ENCODE assay signal across 9 mouse cellular contexts in genomic region chr4:147809966-147810304, GRCm38 (mm10). TPM values are rescaled to one million over a fixed set of nuclear protein-coding genes. Genes with fewer than 3 reads are reported as not detected.
DNase-seq lines count a peak whose midpoint lies in the region; ATAC-seq and TF ChIP-seq lines count a peak whose summit lies in the region.
"Not testable (repeated sequence)": the region's sequence is repeated elsewhere in the genome, so short reads cannot be mapped to it uniquely, and the experiment has no call there.
"Had no signal": no experiment of that assay in that cellular context is flagged by ENCODE, and none has a peak within 500 bp of the region (broad histone marks: within the 10 kb centered on the region; RNA-seq: fewer than 3 reads in every experiment).

No protein-coding gene starts in this region.

- not testable (repeated sequence) for H3K79me2 ChIP-seq in heart, adult 2 months (replicated peaks; ENCODE audit: control insufficient read depth, insufficient read depth, low read length)

- H3K27me3 ChIP-seq in E14TG2a.4 (ENCODE audit: insufficient read depth, low read length); embryonic facial prominence, embryonic 15.5 days; heart, adult 2 months (ENCODE audit: control insufficient read depth, insufficient read depth, low read length); hindbrain, embryonic 13.5 days; kidney, embryonic 15.5 days; liver, embryonic 12.5 days (replicated peaks); neural tube, embryonic 13.5 days: not testable (repeated sequence)

- H3K4me2 ChIP-seq in embryonic facial prominence, embryonic 15.5 days (replicated peaks) = peak overlapping the region; percentile 67
- peak overlapping the region; percentile 65 for H3K4me2 ChIP-seq in hindbrain, embryonic 13.5 days
- peak overlapping the region; percentile 75 for H3K4me2 ChIP-seq in kidney, embryonic 15.5 days
- peak overlapping the region; percentile 87 for H3K4me2 ChIP-seq in liver, embryonic 12.5 days
- H3K4me2 ChIP-seq in neural tube, embryonic 13.5 days = peak overlapping the region; percentile 67

- intact Hi-C loops in heart, adult 2 months (cut with DNase I) = loop anchor here (5.0 to 10.0 kb wide), 3 partner anchors 37 to 245 kb away; partner anchors contain the start of gene Zfp933

- TF ChIP-seq CTCF in E14TG2a.4 (conservative IDR thresholded peaks at IDR 0.05; ENCODE audit: low read length); heart, adult 2 months (IDR thresholded peaks at IDR 0.05): not testable (repeated sequence)

- not testable (repeated sequence) for TF ChIP-seq EP300 in heart, adult 2 months (IDR thresholded peaks at IDR 0.05; ENCODE audit: insufficient read depth, low read depth, low read length)

- H3K9me3 ChIP-seq in E14TG2a.4 (ENCODE audit: low read length) = peaks cover 41% of the 10 kb centered on the region
- not testable (repeated sequence) for H3K9me3 ChIP-seq in embryonic facial prominence, embryonic 15.5 days (replicated peaks); hindbrain, embryonic 13.5 days; kidney, embryonic 15.5 days (replicated peaks); liver, embryonic 12.5 days (replicated peaks); neural tube, embryonic 13.5 days

- WGBS in embryonic facial prominence, embryonic 15.5 days = 45% methylated on average over 2 of the region's 2 CpGs
- WGBS in heart, adult 2 months = 33% methylated on average over 2 of the region's 2 CpGs
- WGBS in hindbrain, embryonic 13.5 days = 47% methylated on average over 2 of the region's 2 CpGs
- WGBS in kidney, embryonic 15.5 days = 47% methylated on average over 2 of the region's 2 CpGs
- 39% methylated on average over 2 of the region's 2 CpGs for WGBS in liver, embryonic 12.5 days (ENCODE audit: insufficient replicate concordance)
- WGBS in neural tube, embryonic 13.5 days = 45% methylated on average over 2 of the region's 2 CpGs

- not testable (repeated sequence) for H3K9ac ChIP-seq in embryonic facial prominence, embryonic 15.5 days; heart, adult 2 months (ENCODE audit: low read depth, low read length); hindbrain, embryonic 13.5 days; kidney, embryonic 15.5 days; liver, embryonic 12.5 days; neural tube, embryonic 13.5 days

- not testable (repeated sequence) for ATAC-seq in embryonic facial prominence, embryonic 15.5 days (ENCODE audit: insufficient number of reproducible peaks, low FRiP score, low TSS enrichment, low read depth); hindbrain, embryonic 13.5 days (ENCODE audit: low FRiP score); liver, embryonic 12.5 days; neural tube, embryonic 13.5 days (ENCODE audit: low read depth)
- ATAC-seq in kidney, embryonic 15.5 days (replicated peaks; ENCODE audit: low FRiP score) = peak; percentile 12; the same call in 1 of the 2 replicates
- ATAC-seq in megakaryocyte progenitor cell, adult 5-6 weeks (replicated peaks; ENCODE audit: poor library complexity) = 0 out of 2 replicates have a peak, but pooled peaks have one; percentile 6

- not testable (repeated sequence) for H3K27ac ChIP-seq in embryonic facial prominence, embryonic 15.5 days (replicated peaks); hindbrain, embryonic 13.5 days; liver, embryonic 12.5 days; neural tube, embryonic 13.5 days (replicated peaks)
- H3K27ac ChIP-seq in heart, adult 2 months = peak overlapping the region; percentile 18; the same call in 1 of the 2 replicates
- H3K27ac ChIP-seq in kidney, embryonic 15.5 days = peak overlapping the region; percentile 70

- H3K4me1 ChIP-seq in E14TG2a.4 (replicated peaks; ENCODE audit: low read depth, low read length); embryonic facial prominence, embryonic 15.5 days; heart, adult 2 months (ENCODE audit: control insufficient read depth, insufficient read depth, low read length); hindbrain, embryonic 13.5 days (replicated peaks); kidney, embryonic 15.5 days; neural tube, embryonic 13.5 days (replicated peaks): not testable (repeated sequence)
- H3K4me1 ChIP-seq in liver, embryonic 12.5 days = peaks cover 27% of the 10 kb centered on the region

- TF ChIP-seq POLR2A in heart, adult 2 months (IDR thresholded peaks at IDR 0.05; ENCODE audit: insufficient read depth, low read depth, low read length) = 0 out of 2 replicates have a peak, but pooled peaks have one; percentile 2

- not testable (repeated sequence) for H3K36me3 ChIP-seq in E14TG2a.4 (ENCODE audit: insufficient read depth, low read length); embryonic facial prominence, embryonic 15.5 days; heart, adult 2 months (ENCODE audit: control insufficient read depth, insufficient read depth, low read length); hindbrain, embryonic 13.5 days; kidney, embryonic 15.5 days; neural tube, embryonic 13.5 days
- H3K36me3 ChIP-seq in liver, embryonic 12.5 days = peaks cover 14% of the 10 kb centered on the region

- DNase-seq in heart, adult 2 months = not testable (repeated sequence)

- H3K4me3 ChIP-seq in E14TG2a.4 (replicated peaks; ENCODE audit: low read length) = peak overlapping the region; percentile 75; the same call in 1 of the 2 replicates
- H3K4me3 ChIP-seq in embryonic facial prominence, embryonic 15.5 days (replicated peaks) = peak overlapping the region; percentile 49
- peak overlapping the region; percentile 32 for H3K4me3 ChIP-seq in heart, adult 2 months
- H3K4me3 ChIP-seq in hindbrain, embryonic 13.5 days = peak overlapping the region; percentile 45
- H3K4me3 ChIP-seq in kidney, embryonic 15.5 days (replicated peaks) = peak overlapping the region; percentile 54
- H3K4me3 ChIP-seq in liver, embryonic 12.5 days = peak overlapping the region; percentile 69
- H3K4me3 ChIP-seq in neural tube, embryonic 13.5 days = peak overlapping the region; percentile 42

RNA-seq across cellular contexts. Expression of gene Zfp984, which starts 0.3 kb away (rescaled TPM):
- polyA plus RNA-seq in embryonic facial prominence, embryonic 15.5 days (2015; fragmentation: Nextera tagmentation; extraction: Ambion mirVana) = 5.8 and 5.9 TPM in 2 replicates
- total RNA-seq in heart, adult 2 months (2021) = 1 to 10 TPM; 2.5 to 2.6 TPM
- polyA plus RNA-seq in heart, adult 2 months (2012; rRNA removed) = 0.31 and 1.5 TPM in 2 replicates
- polyA plus RNA-seq in hindbrain, embryonic 13.5 days (2015; fragmentation: Nextera tagmentation; extraction: Ambion mirVana) = 4.1 and 4.8 TPM in 2 replicates
- 8.3 and 9.1 TPM in 2 replicates for polyA plus RNA-seq in kidney, embryonic 15.5 days (2015; fragmentation: Nextera tagmentation; extraction: Ambion mirVana)
- polyA plus RNA-seq in liver, embryonic 12.5 days (2016; fragmentation: Nextera tagmentation; extraction: Ambion mirVana) = 7.2 and 8.3 TPM in 2 replicates
- total RNA-seq in megakaryocyte progenitor cell, adult 5-6 weeks (2015) = 51.5 and 60.9 TPM in 2 replicates
- total RNA-seq in megakaryocyte progenitor cell, adult 5-6 weeks (2017) = 26.6 and 29.0 TPM in 2 replicates
- 3.7 and 5.0 TPM in 2 replicates for polyA plus RNA-seq in neural tube, embryonic 13.5 days (2015; fragmentation: Nextera tagmentation; extraction: Ambion mirVana)

RNA-seq across cellular contexts. Expression of gene Zfp933, which starts 38.2 kb away (rescaled TPM):
- 4.6 and 5.3 TPM in 2 replicates for polyA plus RNA-seq in embryonic facial prominence, embryonic 15.5 days (2015; fragmentation: Nextera tagmentation; extraction: Ambion mirVana)
- total RNA-seq in heart, adult 2 months (2021) = 10 to 100 TPM; 10.3 to 11.2 TPM
- 1.3 and 3.7 TPM in 2 replicates for polyA plus RNA-seq in heart, adult 2 months (2012; rRNA removed)
- 6.8 TPM in 2 replicates for polyA plus RNA-seq in hindbrain, embryonic 13.5 days (2015; fragmentation: Nextera tagmentation; extraction: Ambion mirVana)
- 4.8 and 5.6 TPM in 2 replicates for polyA plus RNA-seq in kidney, embryonic 15.5 days (2015; fragmentation: Nextera tagmentation; extraction: Ambion mirVana)
- 1.4 and 1.5 TPM in 2 replicates for polyA plus RNA-seq in liver, embryonic 12.5 days (2016; fragmentation: Nextera tagmentation; extraction: Ambion mirVana)
- 8.3 and 9.5 TPM in 2 replicates for total RNA-seq in megakaryocyte progenitor cell, adult 5-6 weeks (2015)
- total RNA-seq in megakaryocyte progenitor cell, adult 5-6 weeks (2017) = 6.1 and 8.6 TPM in 2 replicates
- 5.3 and 6.4 TPM in 2 replicates for polyA plus RNA-seq in neural tube, embryonic 13.5 days (2015; fragmentation: Nextera tagmentation; extraction: Ambion mirVana)

RNA-seq across cellular contexts. Expression of gene Miip, which starts 58.7 kb away (rescaled TPM):
- 40.3 and 43.2 TPM in 2 replicates for polyA plus RNA-seq in embryonic facial prominence, embryonic 15.5 days (2015; fragmentation: Nextera tagmentation; extraction: Ambion mirVana)
- total RNA-seq in heart, adult 2 months (2021) = 1 to 10 TPM; 5.4 to 7.4 TPM
- 24.8 and 26.0 TPM in 2 replicates for polyA plus RNA-seq in heart, adult 2 months (2012; rRNA removed)
- 43.3 and 46.5 TPM in 2 replicates for polyA plus RNA-seq in hindbrain, embryonic 13.5 days (2015; fragmentation: Nextera tagmentation; extraction: Ambion mirVana)
- polyA plus RNA-seq in kidney, embryonic 15.5 days (2015; fragmentation: Nextera tagmentation; extraction: Ambion mirVana) = 45.2 and 51.3 TPM in 2 replicates
- polyA plus RNA-seq in liver, embryonic 12.5 days (2016; fragmentation: Nextera tagmentation; extraction: Ambion mirVana) = 34.6 and 36.0 TPM in 2 replicates
- total RNA-seq in megakaryocyte progenitor cell, adult 5-6 weeks (2015) = 34.1 and 40.2 TPM in 2 replicates
- total RNA-seq in megakaryocyte progenitor cell, adult 5-6 weeks (2017) = 43.6 and 50.4 TPM in 2 replicates
- polyA plus RNA-seq in neural tube, embryonic 13.5 days (2015; fragmentation: Nextera tagmentation; extraction: Ambion mirVana) = 40.8 and 45.1 TPM in 2 replicates
- polyA plus RNA-seq: G1E had no signal

RNA-seq across cellular contexts. Expression of gene Fv1, which starts 58.8 kb away (rescaled TPM):
- 9.1 and 10.9 TPM in 2 replicates for polyA plus RNA-seq in embryonic facial prominence, embryonic 15.5 days (2015; fragmentation: Nextera tagmentation; extraction: Ambion mirVana)
- 10 to 100 TPM; 21.1 to 22.8 TPM for total RNA-seq in heart, adult 2 months (2021)
- polyA plus RNA-seq in heart, adult 2 months (2012; rRNA removed) = 3.3 and 14.3 TPM in 2 replicates
- polyA plus RNA-seq in hindbrain, embryonic 13.5 days (2015; fragmentation: Nextera tagmentation; extraction: Ambion mirVana) = 10.9 and 12.0 TPM in 2 replicates
- 12.8 and 12.9 TPM in 2 replicates for polyA plus RNA-seq in kidney, embryonic 15.5 days (2015; fragmentation: Nextera tagmentation; extraction: Ambion mirVana)
- 3.8 and 4.1 TPM in 2 replicates for polyA plus RNA-seq in liver, embryonic 12.5 days (2016; fragmentation: Nextera tagmentation; extraction: Ambion mirVana)
- total RNA-seq in megakaryocyte progenitor cell, adult 5-6 weeks (2015) = 4.2 and 5.3 TPM in 2 replicates
- 13.4 and 15.9 TPM in 2 replicates for total RNA-seq in megakaryocyte progenitor cell, adult 5-6 weeks (2017)
- 12.0 and 14.3 TPM in 2 replicates for polyA plus RNA-seq in neural tube, embryonic 13.5 days (2015; fragmentation: Nextera tagmentation; extraction: Ambion mirVana)
- total RNA-seq: G1E had no signal
- polyA plus RNA-seq: G1E had no signal
